Mouse (Mus musculus): Measurements from ENCODE around the gene Ssbp4. TPM values are rescaled to one million over a fixed set of nuclear protein-coding genes. Genes with fewer than 3 reads are reported as not detected.

The Ssbp4 gene
- polyA plus RNA-seq, 1 experiment: 392 TPM

- 37% methylated on average over 2 of the region's 2 CpGs for WGBS
These were observed 44.6 kb upstream of the Ssbp4 start for GRCm38 (mm10) chr8:70653226-70653625.

DNA sequence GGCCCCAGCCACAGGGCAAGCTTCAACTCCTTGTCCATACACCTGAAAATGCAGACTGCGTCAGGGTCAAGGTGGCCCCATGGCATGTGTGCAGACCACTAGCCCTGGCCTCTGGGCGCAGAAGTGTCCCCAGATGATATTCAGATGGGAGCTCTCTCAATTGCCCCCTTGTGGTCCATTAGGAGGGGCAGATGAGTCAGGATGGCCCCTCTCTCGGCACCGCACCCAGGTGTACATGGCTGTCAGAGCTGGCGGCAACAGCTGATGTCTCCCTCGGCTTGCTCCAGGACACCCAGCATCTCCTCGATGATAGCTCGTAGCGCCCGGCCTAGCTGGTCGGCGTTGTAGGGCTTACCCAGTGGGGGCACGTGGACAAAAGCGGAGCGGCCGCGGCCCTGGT is 41.7 kb upstream of the Ssbp4 start:
- Histone ChIP-seq H3K4me3 (ENCODE audit: control insufficient read depth, insufficient read depth, low read length) (no peak overlapping the region), H3K36me3 (ENCODE audit: control insufficient read depth, insufficient read depth, low read length) (peaks cover 14% of the 10 kb centered on the region; the same call in 1 of the 2 replicates), H3K4me1 (replicated peaks; ENCODE audit: control insufficient read depth, insufficient read depth, low read length) (peaks cover 12% of the 10 kb centered on the region), H3K27ac (ENCODE audit: control insufficient read depth, insufficient read depth, low read length) (no peak overlapping the region), H3K27me3 (ENCODE audit: control insufficient read depth, insufficient read depth, low read length) (no peaks in the 10 kb centered on the region)
- no peak for DNase-seq
- TF ChIP-seq POLR2A (IDR thresholded peaks at IDR 0.05; ENCODE audit: control insufficient read depth, extremely low read depth, insufficient read depth, low read length, poor library complexity): no peak
- no peak for TF ChIP-seq CTCF (IDR thresholded peaks at IDR 0.05; ENCODE audit: borderline replicate concordance, control insufficient read depth, extremely low read depth, insufficient read depth, low read length, poor library complexity)
- 97% methylated on average over 17 of the region's 17 CpGs for WGBS

More at GRCm38 (mm10) chr8:70653226-70653625, 44.6 kb upstream of the Ssbp4 start:
- DNase-seq: peak; percentile 57
- H3K27ac ChIP-seq (ENCODE audit: control insufficient read depth, insufficient read depth, low read length): no peak overlapping the region
- no peaks in the 10 kb centered on the region; the same call in 1 of the 2 replicates for H3K4me1 ChIP-seq (replicated peaks; ENCODE audit: control insufficient read depth, insufficient read depth, low read length)
- TF ChIP-seq CTCF (IDR thresholded peaks at IDR 0.05; ENCODE audit: borderline replicate concordance, control insufficient read depth, extremely low read depth, insufficient read depth, low read length, poor library complexity) (peak; percentile 66; the same call in 1 of the 2 replicates), POLR2A (IDR thresholded peaks at IDR 0.05; ENCODE audit: control insufficient read depth, extremely low read depth, insufficient read depth, low read length, poor library complexity) (no peak)
- peaks cover 14% of the 10 kb centered on the region; the same call in 1 of the 2 replicates for H3K36me3 ChIP-seq (ENCODE audit: control insufficient read depth, insufficient read depth, low read length)
- no peaks in the 10 kb centered on the region for H3K27me3 ChIP-seq (ENCODE audit: control insufficient read depth, insufficient read depth, low read length)
- no peak overlapping the region for H3K4me3 ChIP-seq (ENCODE audit: control insufficient read depth, insufficient read depth, low read length)

GRCm38 (mm10) chr8:70649324-70649723 is 40.7 kb upstream of the Ssbp4 start:
- Histone ChIP-seq H3K4me1 (replicated peaks; ENCODE audit: control insufficient read depth, insufficient read depth, low read length) (peaks cover 22% of the 10 kb centered on the region), H3K4me3 (ENCODE audit: control insufficient read depth, insufficient read depth, low read length) (no peak overlapping the region), H3K27ac (ENCODE audit: control insufficient read depth, insufficient read depth, low read length) (no peak overlapping the region), H3K27me3 (ENCODE audit: control insufficient read depth, insufficient read depth, low read length) (no peaks in the 10 kb centered on the region), H3K36me3 (ENCODE audit: control insufficient read depth, insufficient read depth, low read length) (peaks cover 14% of the 10 kb centered on the region; the same call in 1 of the 2 replicates)
- no peak for TF ChIP-seq CTCF (IDR thresholded peaks at IDR 0.05; ENCODE audit: borderline replicate concordance, control insufficient read depth, extremely low read depth, insufficient read depth, low read length, poor library complexity)
- TF ChIP-seq POLR2A (IDR thresholded peaks at IDR 0.05; ENCODE audit: control insufficient read depth, extremely low read depth, insufficient read depth, low read length, poor library complexity): no peak
- no peak for DNase-seq
- 52% methylated on average over 4 of the region's 4 CpGs for WGBS

DNA sequence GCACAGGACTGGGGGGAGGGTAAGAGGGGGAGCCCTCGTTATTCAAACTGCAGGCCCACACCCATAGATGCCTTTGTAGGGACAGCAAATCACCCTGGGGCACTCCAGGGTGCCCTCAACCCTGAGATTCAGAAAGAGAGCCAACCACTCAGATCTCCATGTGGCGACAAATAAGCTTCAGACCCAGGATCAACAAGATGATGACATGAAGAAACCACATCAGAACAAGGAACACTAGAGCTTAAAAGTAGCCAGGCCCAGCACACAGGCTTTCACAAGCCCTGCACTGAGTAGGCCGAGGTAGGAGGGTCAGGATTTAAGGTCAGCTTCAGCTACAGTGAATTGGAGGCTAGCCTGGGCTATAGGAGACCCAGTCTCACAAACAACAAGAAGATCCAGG is 40.2 kb upstream of the Ssbp4 start:
- WGBS: 77% methylated on average over 3 of the region's 3 CpGs

GRCm38 (mm10) chr8:70648164-70648442 is 39.4 kb upstream of the Ssbp4 start:
- Histone ChIP-seq H3K4me3 (ENCODE audit: control insufficient read depth, insufficient read depth, low read length) (no peak overlapping the region), H3K27me3 (ENCODE audit: control insufficient read depth, insufficient read depth, low read length) (no peaks in the 10 kb centered on the region), H3K4me1 (replicated peaks; ENCODE audit: control insufficient read depth, insufficient read depth, low read length) (peaks cover 22% of the 10 kb centered on the region), H3K36me3 (ENCODE audit: control insufficient read depth, insufficient read depth, low read length) (peaks cover 14% of the 10 kb centered on the region; the same call in 1 of the 2 replicates), H3K27ac (ENCODE audit: control insufficient read depth, insufficient read depth, low read length) (no peak overlapping the region)
- no peak for DNase-seq
- WGBS: 44% methylated on average over 1 of the region's 1 CpGs
- no peak for TF ChIP-seq CTCF (IDR thresholded peaks at IDR 0.05; ENCODE audit: borderline replicate concordance, control insufficient read depth, extremely low read depth, insufficient read depth, low read length, poor library complexity)
- no peak for TF ChIP-seq POLR2A (IDR thresholded peaks at IDR 0.05; ENCODE audit: control insufficient read depth, extremely low read depth, insufficient read depth, low read length, poor library complexity)

More for the DNA sequence above, 40.2 kb upstream of the Ssbp4 start:
- TF ChIP-seq CTCF (IDR thresholded peaks at IDR 0.05; ENCODE audit: borderline replicate concordance, control insufficient read depth, extremely low read depth, insufficient read depth, low read length, poor library complexity) (no peak), POLR2A (IDR thresholded peaks at IDR 0.05; ENCODE audit: control insufficient read depth, extremely low read depth, insufficient read depth, low read length, poor library complexity) (no peak)
- Histone ChIP-seq H3K27ac (ENCODE audit: control insufficient read depth, insufficient read depth, low read length) (no peak overlapping the region), H3K4me1 (replicated peaks; ENCODE audit: control insufficient read depth, insufficient read depth, low read length) (peaks cover 22% of the 10 kb centered on the region), H3K4me3 (ENCODE audit: control insufficient read depth, insufficient read depth, low read length) (no peak overlapping the region), H3K36me3 (ENCODE audit: control insufficient read depth, insufficient read depth, low read length) (peaks cover 14% of the 10 kb centered on the region; the same call in 1 of the 2 replicates), H3K27me3 (ENCODE audit: control insufficient read depth, insufficient read depth, low read length) (no peaks in the 10 kb centered on the region)
- DNase-seq: no peak

- DNase-seq: no peak
- 88% methylated on average over 8 of the region's 8 CpGs for WGBS
- TF ChIP-seq POLR2A (IDR thresholded peaks at IDR 0.05; ENCODE audit: control insufficient read depth, extremely low read depth, insufficient read depth, low read length, poor library complexity) (no peak), CTCF (IDR thresholded peaks at IDR 0.05; ENCODE audit: borderline replicate concordance, control insufficient read depth, extremely low read depth, insufficient read depth, low read length, poor library complexity) (no peak)
- peaks cover 22% of the 10 kb centered on the region for H3K4me1 ChIP-seq (replicated peaks; ENCODE audit: control insufficient read depth, insufficient read depth, low read length)
- no peaks in the 10 kb centered on the region for H3K27me3 ChIP-seq (ENCODE audit: control insufficient read depth, insufficient read depth, low read length)
- no peak overlapping the region for H3K27ac ChIP-seq (ENCODE audit: control insufficient read depth, insufficient read depth, low read length)
- peaks cover 14% of the 10 kb centered on the region; the same call in 1 of the 2 replicates for H3K36me3 ChIP-seq (ENCODE audit: control insufficient read depth, insufficient read depth, low read length)
- H3K4me3 ChIP-seq (ENCODE audit: control insufficient read depth, insufficient read depth, low read length): no peak overlapping the region
These were observed 38.9 kb upstream of the Ssbp4 start for GRCm38 (mm10) chr8:70647343-70648163.
